In the genomic region with DNA sequence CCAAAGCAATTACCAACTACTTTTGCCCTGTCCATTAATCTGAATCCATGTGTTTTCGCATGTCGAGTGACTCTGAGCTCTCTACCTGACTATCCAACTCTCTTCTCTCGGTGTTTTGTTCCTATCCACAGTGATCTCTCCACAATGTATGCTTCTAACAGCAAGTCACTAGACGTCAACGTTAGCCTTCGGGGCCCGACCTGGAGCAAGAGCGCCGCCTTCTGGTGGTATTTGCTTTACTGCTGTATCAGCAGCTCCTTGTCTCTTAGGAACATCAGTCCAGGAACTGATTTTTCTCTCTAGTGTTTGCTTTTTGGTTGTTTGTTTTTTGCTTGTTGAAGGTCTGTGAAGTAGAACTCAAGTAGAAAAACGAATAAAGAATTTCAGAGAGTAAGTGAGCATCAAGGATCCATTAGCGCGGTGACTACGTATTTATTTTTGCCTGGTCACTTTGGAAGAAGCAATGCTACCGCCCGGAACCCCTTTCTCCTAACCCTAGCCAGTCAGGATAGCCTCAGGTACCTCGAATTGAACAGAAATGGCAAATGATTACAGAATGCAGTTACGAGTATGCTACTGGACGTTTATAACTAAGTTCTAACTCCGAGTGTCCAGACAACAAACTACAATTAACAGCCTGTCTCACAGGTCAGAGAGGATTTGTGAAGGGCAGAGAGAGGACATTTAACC, we compare ENCODE assay signal across 8 mouse cellular contexts. TPM values are rescaled to one million over a fixed set of nuclear protein-coding genes. Genes with fewer than 3 reads are reported as not detected.
DNase-seq lines count a peak whose midpoint lies in the region; ATAC-seq lines count a peak whose summit lies in the region.

No protein-coding gene starts in this region.

- H3K27me3 ChIP-seq in embryonic facial prominence, embryonic 12.5 days = no peaks in the 10 kb centered on the region
- no peaks in the 10 kb centered on the region for H3K27me3 ChIP-seq in kidney, embryonic 14.5 days (ENCODE audit: control insufficient read depth, insufficient read depth, low read length)
- peaks cover 34% of the 10 kb centered on the region for H3K27me3 ChIP-seq in liver, embryonic 13.5 days
- 0 out of 2 replicates have a peak, but pooled peaks cover 3% of the 10 kb centered on the region for H3K27me3 ChIP-seq in stomach, embryonic 15.5 days (replicated peaks)

- H3K27ac ChIP-seq in embryonic facial prominence, embryonic 12.5 days = no peak overlapping the region
- no peak overlapping the region for H3K27ac ChIP-seq in kidney, embryonic 14.5 days (ENCODE audit: low read depth, low read length)
- H3K27ac ChIP-seq in liver, embryonic 13.5 days = no peak overlapping the region
- H3K27ac ChIP-seq in stomach, embryonic 15.5 days = no peak overlapping the region

- H3K9ac ChIP-seq in embryonic facial prominence, embryonic 12.5 days = peak overlapping the region; percentile 45; the same call in 1 of the 2 replicates
- H3K9ac ChIP-seq in kidney, embryonic 14.5 days (ENCODE audit: low read depth, low read length) = peak overlapping the region; percentile 59
- peak overlapping the region; percentile 53 for H3K9ac ChIP-seq in liver, embryonic 13.5 days
- H3K9ac ChIP-seq in stomach, embryonic 15.5 days = peak overlapping the region; percentile 32; the same call in 1 of the 2 replicates

- under 1% methylated on average over 19 of the region's 19 CpGs for WGBS in embryonic facial prominence, embryonic 12.5 days
- WGBS in kidney, embryonic 14.5 days = under 1% methylated on average over 19 of the region's 19 CpGs
- WGBS in liver, embryonic 13.5 days (ENCODE audit: insufficient replicate concordance) = under 1% methylated on average over 19 of the region's 19 CpGs
- under 1% methylated on average over 19 of the region's 19 CpGs for WGBS in stomach, embryonic 15.5 days

- peak overlapping the region; percentile 57 for H3K4me3 ChIP-seq in embryonic facial prominence, embryonic 12.5 days
- H3K4me3 ChIP-seq in kidney, embryonic 14.5 days (ENCODE audit: low read length) = peak overlapping the region; percentile 70
- peak overlapping the region; percentile 67 for H3K4me3 ChIP-seq in liver, embryonic 13.5 days (replicated peaks)
- H3K4me3 ChIP-seq in stomach, embryonic 15.5 days (replicated peaks) = peak overlapping the region; percentile 65

- ATAC-seq in embryonic facial prominence, embryonic 12.5 days (ENCODE audit: insufficient number of reproducible peaks, insufficient read depth, low FRiP score, low TSS enrichment) = no peak
- ATAC-seq in kidney, embryonic 14.5 days (ENCODE audit: low FRiP score, low TSS enrichment) = peak; percentile 48; the same call in 1 of the 2 replicates
- peak; percentile 45; the same call in 1 of the 2 replicates for ATAC-seq in liver, embryonic 13.5 days (ENCODE audit: low read depth)
- ATAC-seq in stomach, embryonic 15.5 days (ENCODE audit: insufficient read depth, low FRiP score, low read depth) = peak; percentile 50; the same call in 1 of the 2 replicates

- H3K4me2 ChIP-seq in embryonic facial prominence, embryonic 12.5 days (replicated peaks) = peak overlapping the region; percentile 76
- H3K4me2 ChIP-seq in kidney, embryonic 14.5 days (replicated peaks; ENCODE audit: low read depth, low read length) = peak overlapping the region; percentile 95
- H3K4me2 ChIP-seq in liver, embryonic 13.5 days = peak overlapping the region; percentile 75
- H3K4me2 ChIP-seq in stomach, embryonic 15.5 days = peak overlapping the region; percentile 89

- no peaks in the 10 kb centered on the region for H3K36me3 ChIP-seq in embryonic facial prominence, embryonic 12.5 days
- no peaks in the 10 kb centered on the region for H3K36me3 ChIP-seq in kidney, embryonic 14.5 days (ENCODE audit: control insufficient read depth, insufficient read depth, low read length)
- no peaks in the 10 kb centered on the region for H3K36me3 ChIP-seq in liver, embryonic 13.5 days
- no peaks in the 10 kb centered on the region for H3K36me3 ChIP-seq in stomach, embryonic 15.5 days

- H3K9me3 ChIP-seq in embryonic facial prominence, embryonic 12.5 days = no peaks in the 10 kb centered on the region
- H3K9me3 ChIP-seq in kidney, embryonic 14.5 days (ENCODE audit: control insufficient read depth, low read length) = no peaks in the 10 kb centered on the region
- no peaks in the 10 kb centered on the region for H3K9me3 ChIP-seq in liver, embryonic 13.5 days (replicated peaks)
- H3K9me3 ChIP-seq in stomach, embryonic 15.5 days = no peaks in the 10 kb centered on the region

- peak; percentile 90 to 92 for DNase-seq in B cell, adult 2 months
- peak; percentile 88 for DNase-seq in adrenal gland, postnatal 25 days
- DNase-seq in heart, adult 9 months (ENCODE audit: low spot score in 2 of 2) = peak; percentile 57 to 84
- DNase-seq in liver, embryonic 13.5 days = peak; percentile 73
- DNase-seq in natural killer cell, adult 2 months (ENCODE audit: low spot score in 2 of 2) = peak; percentile 80 to 86

- no peaks in the 10 kb centered on the region; the same call in 1 of the 2 replicates for H3K4me1 ChIP-seq in embryonic facial prominence, embryonic 12.5 days
- H3K4me1 ChIP-seq in kidney, embryonic 14.5 days (ENCODE audit: control insufficient read depth, insufficient read depth, low read length) = 0 out of 2 replicates have a peak, but pooled peaks cover 4% of the 10 kb centered on the region
- H3K4me1 ChIP-seq in liver, embryonic 13.5 days (replicated peaks) = peaks cover 20% of the 10 kb centered on the region
- peaks cover 9% of the 10 kb centered on the region; the same call in 1 of the 2 replicates for H3K4me1 ChIP-seq in stomach, embryonic 15.5 days

RNA-seq across cellular contexts. Expression of a gene that starts 13.3 kb away (rescaled TPM):
- total RNA-seq in adrenal gland, postnatal 25 days (2021) = not detected in 2 replicates
- not detected in 2 replicates for polyA plus RNA-seq in embryonic facial prominence, embryonic 12.5 days (2016; fragmentation: Nextera tagmentation; extraction: Ambion mirVana)
- not detected in 2 replicates for polyA plus RNA-seq in kidney, embryonic 14.5 days (2014; fragmentation: Nextera tagmentation; extraction: Ambion mirVana)
- not detected in 2 replicates for polyA plus RNA-seq in liver, embryonic 13.5 days (2015; fragmentation: Nextera tagmentation; extraction: Ambion mirVana)
- not detected in 2 replicates for polyA plus RNA-seq in stomach, embryonic 15.5 days (2015; fragmentation: Nextera tagmentation; extraction: Ambion mirVana)

RNA-seq across cellular contexts. Expression of a gene that starts 20.3 kb away (rescaled TPM):
- 49.2 and 59.6 TPM in 2 replicates for total RNA-seq in adrenal gland, postnatal 25 days (2021)
- polyA plus RNA-seq in embryonic facial prominence, embryonic 12.5 days (2016; fragmentation: Nextera tagmentation; extraction: Ambion mirVana) = 167 and 170 TPM in 2 replicates
- 145 and 164 TPM in 2 replicates for polyA plus RNA-seq in kidney, embryonic 14.5 days (2014; fragmentation: Nextera tagmentation; extraction: Ambion mirVana)
- 81.4 and 82.3 TPM in 2 replicates for polyA plus RNA-seq in liver, embryonic 13.5 days (2015; fragmentation: Nextera tagmentation; extraction: Ambion mirVana)
- polyA plus RNA-seq in stomach, embryonic 15.5 days (2015; fragmentation: Nextera tagmentation; extraction: Ambion mirVana) = 132 and 143 TPM in 2 replicates

RNA-seq across cellular contexts. Expression of a gene that starts 29.5 kb away (rescaled TPM):
- total RNA-seq in adrenal gland, postnatal 25 days (2021) = not detected in 2 replicates
- not detected in 2 replicates for polyA plus RNA-seq in embryonic facial prominence, embryonic 12.5 days (2016; fragmentation: Nextera tagmentation; extraction: Ambion mirVana)
- polyA plus RNA-seq in kidney, embryonic 14.5 days (2014; fragmentation: Nextera tagmentation; extraction: Ambion mirVana) = not detected in 2 replicates
- not detected in 2 replicates for polyA plus RNA-seq in liver, embryonic 13.5 days (2015; fragmentation: Nextera tagmentation; extraction: Ambion mirVana)
- not detected in 2 replicates for polyA plus RNA-seq in stomach, embryonic 15.5 days (2015; fragmentation: Nextera tagmentation; extraction: Ambion mirVana)

RNA-seq across cellular contexts. Expression of a gene that starts 47.6 kb away (rescaled TPM):
- total RNA-seq in adrenal gland, postnatal 25 days (2021) = not detected in 2 replicates
- 0.04 TPM in 1 of 2 replicates, not detected in the other for polyA plus RNA-seq in embryonic facial prominence, embryonic 12.5 days (2016; fragmentation: Nextera tagmentation; extraction: Ambion mirVana)
- 0.06 TPM in 1 of 2 replicates, not detected in the other for polyA plus RNA-seq in kidney, embryonic 14.5 days (2014; fragmentation: Nextera tagmentation; extraction: Ambion mirVana)
- 0.02 and 0.07 TPM in 2 replicates for polyA plus RNA-seq in liver, embryonic 13.5 days (2015; fragmentation: Nextera tagmentation; extraction: Ambion mirVana)
- polyA plus RNA-seq in stomach, embryonic 15.5 days (2015; fragmentation: Nextera tagmentation; extraction: Ambion mirVana) = not detected in 2 replicates
